Mouse (Mus musculus): ENCODE data around the gene Cstad. TPM values are rescaled to one million over a fixed set of nuclear protein-coding genes. Genes with fewer than 3 reads are reported as not detected.

Gene Cstad
- polyA plus RNA-seq, 1 experiment from 2014 or later = 2.1 TPM

DNA sequence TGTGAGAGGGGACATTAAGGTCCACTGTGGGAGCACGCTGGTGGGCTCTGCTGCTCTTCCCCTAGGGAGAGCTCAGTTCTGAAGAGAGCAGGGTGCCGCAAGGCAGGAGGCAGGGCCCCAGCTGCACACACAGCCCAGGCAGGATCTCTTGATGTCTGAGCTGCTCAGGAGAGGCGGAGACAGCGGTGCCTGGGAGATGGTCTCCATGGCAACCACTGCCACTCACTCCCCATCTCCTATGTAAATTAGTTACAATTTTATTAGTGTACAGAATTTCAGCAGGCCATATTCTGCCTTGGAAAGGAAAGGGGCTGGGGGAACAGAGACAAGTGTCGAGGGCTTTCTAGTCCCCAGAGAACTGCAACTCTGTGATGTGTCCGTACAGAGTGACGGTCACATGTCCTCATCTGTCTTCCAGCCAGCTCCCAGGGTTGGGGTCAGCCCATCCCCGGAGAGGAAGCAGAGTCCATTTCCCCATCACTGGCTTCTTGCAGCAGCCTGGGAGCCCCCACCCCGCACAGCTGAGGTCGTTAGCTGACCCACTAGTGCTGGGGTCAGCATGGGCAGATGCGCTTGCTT lies 52.6 kb downstream of the Cstad start:
- no peaks in the 10 kb centered on the region for H3K36me3 ChIP-seq (ENCODE audit: insufficient read depth, low read length)
- H3K9me3 ChIP-seq (replicated peaks; ENCODE audit: low read length) = no peaks in the 10 kb centered on the region
- peaks cover 14% of the 10 kb centered on the region for H3K4me1 ChIP-seq (replicated peaks; ENCODE audit: insufficient read depth, low read length)
- H3K27me3 ChIP-seq (ENCODE audit: insufficient read depth, low read length) = no peaks in the 10 kb centered on the region
- no peak overlapping the region for H3K4me2 ChIP-seq (ENCODE audit: low read length)
- ATAC-seq (replicated peaks; ENCODE audit: low FRiP score, low read depth) (peak; percentile 74), DNase-seq (ENCODE audit: low spot score) (peak; percentile 79)
- 13% methylated on average over 11 of the region's 11 CpGs for WGBS
- TF ChIP-seq CTCF (IDR thresholded peaks at IDR 0.05; ENCODE audit: low read depth) = no peak
- no peak overlapping the region for H3K9ac ChIP-seq (ENCODE audit: low read depth, low read length)
- H3K4me3 ChIP-seq (replicated peaks; ENCODE audit: low read depth, low read length) = no peak overlapping the region
- H3K27ac ChIP-seq = peak overlapping the region; percentile 73; the same call in 1 of the 2 replicates

DNA sequence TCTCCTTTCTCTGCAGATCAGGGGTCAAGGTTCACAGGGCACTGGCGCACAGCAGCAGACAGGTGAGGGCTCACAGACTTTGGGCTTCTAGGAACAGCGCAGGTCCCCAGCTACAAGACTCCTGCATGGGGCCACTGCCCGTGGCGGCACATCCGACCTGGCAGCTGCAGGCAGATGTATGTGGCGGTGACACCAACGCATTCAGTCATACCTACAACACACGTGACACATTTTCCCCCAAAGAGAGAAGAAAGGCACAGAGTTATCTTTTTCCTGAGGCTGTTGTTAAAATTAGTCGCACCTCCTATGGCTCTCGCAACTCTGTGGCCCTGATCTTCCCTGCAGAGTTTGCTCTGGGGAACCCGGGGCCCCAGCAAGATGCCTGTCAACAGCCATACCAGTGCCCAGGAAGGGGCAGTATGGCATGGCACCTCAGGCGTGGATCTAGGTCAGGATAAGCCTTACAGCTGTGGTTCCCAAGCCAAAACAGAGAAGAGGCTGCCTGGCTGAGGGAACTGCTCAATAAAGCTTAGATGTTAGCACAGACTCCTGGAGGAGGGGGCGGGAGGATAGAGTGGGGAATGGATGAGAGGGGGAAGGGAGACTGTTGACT lies 53.1 kb downstream of the Cstad start:
- no peak overlapping the region for H3K4me3 ChIP-seq (replicated peaks; ENCODE audit: low read depth, low read length)
- TF ChIP-seq CTCF (IDR thresholded peaks at IDR 0.05; ENCODE audit: low read depth) = no peak
- no peaks in the 10 kb centered on the region for H3K9me3 ChIP-seq (replicated peaks; ENCODE audit: low read length)
- WGBS = 28% methylated on average over 13 of the region's 13 CpGs
- no peak for DNase-seq (ENCODE audit: low spot score)
- peaks cover 20% of the 10 kb centered on the region for H3K4me1 ChIP-seq (replicated peaks; ENCODE audit: insufficient read depth, low read length)
- H3K36me3 ChIP-seq (ENCODE audit: insufficient read depth, low read length) = no peaks in the 10 kb centered on the region
- no peak overlapping the region for H3K9ac ChIP-seq (ENCODE audit: low read depth, low read length)
- H3K4me2 ChIP-seq (ENCODE audit: low read length) = no peak overlapping the region
- no peak; the same call in 1 of the 2 replicates for ATAC-seq (replicated peaks; ENCODE audit: low FRiP score, low read depth)
- no peak overlapping the region; the same call in 1 of the 2 replicates for H3K27ac ChIP-seq
- H3K27me3 ChIP-seq (ENCODE audit: insufficient read depth, low read length) = no peaks in the 10 kb centered on the region

GRCm38 (mm10) chr2:30650249-30650648 lies 55.4 kb downstream of the Cstad start:
- H3K27me3 ChIP-seq (ENCODE audit: insufficient read depth, low read length) = no peaks in the 10 kb centered on the region
- H3K4me1 ChIP-seq (replicated peaks; ENCODE audit: insufficient read depth, low read length) = peaks cover 32% of the 10 kb centered on the region
- no peak for TF ChIP-seq CTCF (IDR thresholded peaks at IDR 0.05; ENCODE audit: low read depth)
- ATAC-seq (replicated peaks; ENCODE audit: low FRiP score, low read depth) (no peak), DNase-seq (ENCODE audit: low spot score) (no peak)
- no peak overlapping the region for H3K27ac ChIP-seq
- no peak overlapping the region for H3K4me2 ChIP-seq (ENCODE audit: low read length)
- H3K36me3 ChIP-seq (ENCODE audit: insufficient read depth, low read length) = no peaks in the 10 kb centered on the region
- H3K9ac ChIP-seq (ENCODE audit: low read depth, low read length) = no peak overlapping the region
- no peak overlapping the region for H3K4me3 ChIP-seq (replicated peaks; ENCODE audit: low read depth, low read length)
- no peaks in the 10 kb centered on the region for H3K9me3 ChIP-seq (replicated peaks; ENCODE audit: low read length)
- WGBS = 58% methylated on average over 9 of the region's 9 CpGs

DNA sequence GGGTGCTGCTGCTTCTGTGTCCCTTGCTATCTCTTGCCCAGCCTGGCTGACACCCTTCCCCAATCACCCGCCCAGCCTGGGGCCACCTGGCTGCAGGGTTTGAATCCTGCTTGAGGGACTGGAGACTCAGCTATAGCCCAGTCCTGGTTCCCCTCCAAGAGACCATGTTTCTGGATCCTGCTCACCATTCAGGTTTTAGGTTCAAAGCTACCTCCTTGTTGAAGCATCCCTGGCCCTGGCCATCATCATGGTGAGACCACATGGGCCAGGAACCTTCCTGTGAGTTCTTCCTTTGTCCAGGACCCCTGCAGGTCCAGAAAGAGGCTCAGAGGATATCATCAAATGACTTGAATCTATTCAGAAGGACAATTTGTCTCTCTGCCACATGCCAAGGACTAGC lies 57.0 kb downstream of the Cstad start:
- Histone ChIP-seq H3K27me3 (ENCODE audit: insufficient read depth, low read length) (no peaks in the 10 kb centered on the region), H3K27ac (peak overlapping the region; percentile 88), H3K9me3 (replicated peaks; ENCODE audit: low read length) (no peaks in the 10 kb centered on the region), H3K9ac (ENCODE audit: low read depth, low read length) (no peak overlapping the region), H3K4me3 (replicated peaks; ENCODE audit: low read depth, low read length) (no peak overlapping the region), H3K4me1 (replicated peaks; ENCODE audit: insufficient read depth, low read length) (peaks cover 42% of the 10 kb centered on the region), H3K4me2 (ENCODE audit: low read length) (no peak overlapping the region), H3K36me3 (ENCODE audit: insufficient read depth, low read length) (no peaks in the 10 kb centered on the region)
- DNase-seq (ENCODE audit: low spot score) (no peak), ATAC-seq (replicated peaks; ENCODE audit: low FRiP score, low read depth) (no peak)
- TF ChIP-seq CTCF (IDR thresholded peaks at IDR 0.05; ENCODE audit: low read depth) = no peak
- 90% methylated on average over 1 of the region's 1 CpGs for WGBS

- Histone ChIP-seq H3K36me3 (ENCODE audit: insufficient read depth, low read length) (no peaks in the 10 kb centered on the region), H3K9me3 (replicated peaks; ENCODE audit: low read length) (no peaks in the 10 kb centered on the region), H3K27me3 (ENCODE audit: insufficient read depth, low read length) (no peaks in the 10 kb centered on the region), H3K9ac (ENCODE audit: low read depth, low read length) (0 out of 2 replicates have a peak overlapping the region, but pooled peaks have one; percentile 2), H3K4me1 (replicated peaks; ENCODE audit: insufficient read depth, low read length) (peaks cover 42% of the 10 kb centered on the region), H3K4me3 (replicated peaks; ENCODE audit: low read depth, low read length) (no peak overlapping the region), H3K4me2 (ENCODE audit: low read length) (no peak overlapping the region), H3K27ac (peak overlapping the region; percentile 88)
- 9% methylated on average over 13 of the region's 13 CpGs for WGBS
- DNase-seq (ENCODE audit: low spot score) (peak; percentile 91), ATAC-seq (replicated peaks; ENCODE audit: low FRiP score, low read depth) (peak; percentile 44; the same call in 1 of the 2 replicates)
- TF ChIP-seq CTCF (IDR thresholded peaks at IDR 0.05; ENCODE audit: low read depth) = no peak
Observed at GRCm38 (mm10) chr2:30652581-30653037, 57.8 kb downstream of the Cstad start.

DNA sequence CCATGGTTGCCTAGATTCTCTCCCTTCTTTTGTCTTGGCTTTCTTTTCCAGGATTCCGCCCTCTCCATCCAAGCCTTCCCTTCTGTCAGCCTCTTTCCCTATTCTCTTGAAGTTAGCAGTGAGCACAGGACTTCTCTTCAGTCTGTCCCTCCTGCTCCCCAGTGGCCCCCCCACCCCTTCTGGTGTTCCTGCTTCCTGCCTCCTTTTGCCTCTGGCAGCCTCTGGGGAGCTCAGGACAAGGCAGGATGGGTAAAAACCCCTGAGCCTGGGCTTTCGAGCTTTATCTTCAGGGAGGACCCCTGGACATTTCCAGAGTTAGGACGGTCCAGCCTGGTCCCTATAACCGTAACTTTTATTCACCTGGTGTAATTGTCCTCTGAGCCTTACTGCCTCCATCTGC lies 58.2 kb downstream of the Cstad start:
- peak overlapping the region; percentile 88 for H3K27ac ChIP-seq
- H3K9ac ChIP-seq (ENCODE audit: low read depth, low read length) = 0 out of 2 replicates have a peak overlapping the region, but pooled peaks have one; percentile 2
- ATAC-seq (replicated peaks; ENCODE audit: low FRiP score, low read depth) (no peak), DNase-seq (ENCODE audit: low spot score) (no peak)
- WGBS = 73% methylated on average over 4 of the region's 4 CpGs
- peaks cover 41% of the 10 kb centered on the region for H3K4me1 ChIP-seq (replicated peaks; ENCODE audit: insufficient read depth, low read length)
- TF ChIP-seq CTCF (IDR thresholded peaks at IDR 0.05; ENCODE audit: low read depth) = no peak
- no peaks in the 10 kb centered on the region for H3K9me3 ChIP-seq (replicated peaks; ENCODE audit: low read length)
- H3K27me3 ChIP-seq (ENCODE audit: insufficient read depth, low read length) = no peaks in the 10 kb centered on the region
- no peak overlapping the region for H3K4me2 ChIP-seq (ENCODE audit: low read length)
- H3K4me3 ChIP-seq (replicated peaks; ENCODE audit: low read depth, low read length) = no peak overlapping the region
- H3K36me3 ChIP-seq (ENCODE audit: insufficient read depth, low read length) = no peaks in the 10 kb centered on the region

All from kidney, postnatal 0 days (tissue).